Mouse (Mus musculus) erythroblast, embryonic 14.5 days (primary cell): ENCODE data around the gene Gm13691.

ENCODE experiments used
- GATA1 ChIP-seq: IDR thresholded peaks from 2 replicates; pipeline ENCODE4 v1.6.1; 2012; ENCODE audit warnings: low read length, inconsistent platforms, mixed read lengths
- TAL1 ChIP-seq: IDR thresholded peaks from 3 replicates; pipeline ENCODE4 v1.6.1; 2012; ENCODE audit warnings: low read length, inconsistent platforms, mixed read lengths

DNA sequence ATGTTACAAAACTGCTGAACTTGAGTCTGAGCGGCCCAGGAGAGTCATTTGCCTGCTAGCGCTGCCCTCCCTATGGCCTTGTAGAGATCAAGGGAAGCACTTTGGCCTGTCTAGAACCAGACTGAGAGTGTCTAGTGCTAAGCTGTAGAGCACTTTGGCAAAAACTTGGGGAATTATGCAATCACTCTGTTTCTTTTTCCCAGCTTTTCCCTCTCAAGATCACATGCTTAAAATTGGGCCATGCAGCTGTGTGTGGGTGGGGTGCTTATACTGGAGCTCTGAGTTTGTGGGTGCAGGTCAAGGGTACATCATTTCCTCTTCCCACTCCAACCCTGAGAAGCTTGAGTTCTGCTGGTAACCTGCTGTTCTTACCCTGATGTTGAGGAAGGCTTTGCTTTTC lies 32.6 kb downstream of the Gm13691 start:
- TF ChIP-seq TAL1 (no peak), GATA1 (no peak)
